Mouse (Mus musculus): ENCODE data around the gene Morf4l1.

DNA sequence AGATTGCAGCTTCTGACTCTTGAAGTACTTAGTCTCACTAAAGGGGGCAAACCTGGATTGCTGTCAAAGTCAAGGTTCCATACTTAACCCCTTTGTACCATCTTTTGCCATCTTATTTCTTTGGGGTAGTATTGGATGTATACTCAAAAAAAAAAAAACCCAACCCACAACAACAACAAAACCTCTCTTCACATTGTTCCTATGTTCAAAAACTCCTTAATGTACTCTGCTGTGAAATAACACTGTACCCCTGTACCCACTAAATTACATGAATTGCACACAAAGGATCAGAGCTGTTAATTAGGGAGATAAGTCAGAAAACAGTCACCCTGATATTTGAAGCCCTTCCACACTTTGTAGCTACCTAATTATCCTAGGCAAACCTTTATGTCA lies 730 bp upstream of the Morf4l1 start:
- TF ChIP-seq CTCF (IDR thresholded peaks at IDR 0.05; ENCODE audit: low read depth, low read length) (no peak), POLR2A (IDR thresholded peaks at IDR 0.05; ENCODE audit: extremely low read depth, insufficient read depth, low read length) (no peak)

All from liver, adult 2 months (tissue).